Comparison of ENCODE assay signal across 7 mouse cellular contexts in genomic region chr6:113078031-113078721, GRCm38 (mm10). TPM values are rescaled to one million over a fixed set of nuclear protein-coding genes. Genes with fewer than 3 reads are reported as not detected.
DNase-seq lines count a peak whose midpoint lies in the region; ATAC-seq and TF ChIP-seq lines count a peak whose summit lies in the region.

No protein-coding gene starts in this region.

- no peaks in the 10 kb centered on the region for H3K9me3 ChIP-seq in MEL (replicated peaks; ENCODE audit: insufficient read depth, low read length)

- H3K4me3 ChIP-seq in MEL (ENCODE audit: control insufficient read depth in 1 of 2, insufficient read depth in 1 of 2, low read depth in 2 of 2, low read length in 2 of 2): peak overlapping the region; percentile 82 to 93
- H3K4me3 ChIP-seq in bone marrow, adult 2 months (replicated peaks; ENCODE audit: control insufficient read depth, low read depth, low read length): peak overlapping the region; percentile 94

- peak overlapping the region; percentile 97 for H3K9ac ChIP-seq in MEL (ENCODE audit: control insufficient read depth, low read depth, low read length, poor library complexity, severe bottlenecking)

- peaks cover 10 to 21% of the 10 kb centered on the region in 2 experiments for H3K4me1 ChIP-seq in MEL (ENCODE audit: control insufficient read depth in 1 of 2, insufficient read depth in 2 of 2, low read length in 2 of 2)
- H3K4me1 ChIP-seq in bone marrow, adult 2 months (ENCODE audit: control insufficient read depth, insufficient read depth, low read length): no peaks in the 10 kb centered on the region

- no peak for TF ChIP-seq CTCF in MEL (IDR thresholded peaks at IDR 0.05 in 2 of 3, conservative IDR thresholded peaks at IDR 0.05 in 1 of 3; ENCODE audit: control insufficient read depth in 1 of 3, insufficient read depth in 1 of 3, low read depth in 2 of 3, low read length in 3 of 3, poor library complexity in 1 of 3, severe bottlenecking in 1 of 3)
- no peak for TF ChIP-seq CTCF in bone marrow, adult 2 months (IDR thresholded peaks at IDR 0.05; ENCODE audit: control insufficient read depth, insufficient read depth, low read length)

- intact Hi-C loops in heart, postnatal 14 days (cut with DNase I): loop anchor here (5.0 kb wide), 1 partner anchor 34 kb away; no protein-coding TSS in a partner anchor

- TF ChIP-seq EP300 in MEL (IDR thresholded peaks at IDR 0.05; ENCODE audit: low read depth in 1 of 2, low read length in 2 of 2): no peak

- DNase-seq in MEL (ENCODE audit: low read depth, low spot score): peak; percentile 75
- peak; percentile 26 to 27 for DNase-seq in heart, postnatal 14 days
- peak; percentile 45 to 49 for DNase-seq in layer of hippocampus, postnatal 14 days (ENCODE audit: low spot score in 2 of 2)
- DNase-seq in lung, postnatal 14 days: peak; percentile 24
- peak; percentile 29 for DNase-seq in right cerebral cortex, postnatal 14 days

- under 1% methylated on average over 18 of the region's 18 CpGs for whole genome bisulfite sequencing in bone marrow, adult 2 months

- TF ChIP-seq RAD21 in MEL (IDR thresholded peaks at IDR 0.05; ENCODE audit: low read depth, low read length): no peak

- peak in 1 of 2 experiments; percentile 25; a peak in 2 of 4 replicates for TF ChIP-seq POLR2A in MEL (IDR thresholded peaks at IDR 0.05; ENCODE audit: control insufficient read depth in 1 of 2, insufficient read depth in 1 of 2, low read depth in 1 of 2, low read length in 2 of 2, poor library complexity in 1 of 2)
- TF ChIP-seq POLR2A in bone marrow, adult 2 months (IDR thresholded peaks at IDR 0.05; ENCODE audit: borderline replicate concordance, control insufficient read depth, low read depth, low read length): no peak

- peak overlapping the region; percentile 91 for H3K27ac ChIP-seq in MEL (ENCODE audit: control insufficient read depth, low read depth, low read length)
- peak overlapping the region; percentile 100 for H3K27ac ChIP-seq in bone marrow, adult 2 months (ENCODE audit: control insufficient read depth, insufficient read depth, low read depth, low read length, poor library complexity)

- peak; percentile 48 for ATAC-seq in erythroblast, adult 5-6 weeks (replicated peaks; ENCODE audit: low FRiP score, poor library complexity, severe bottlenecking)

- H3K79me2 ChIP-seq in MEL (ENCODE audit: control insufficient read depth, insufficient read depth, low read length, poor library complexity): peaks cover 76% of the 10 kb centered on the region

- peaks cover 6 to 39% of the 10 kb centered on the region in 2 experiments for H3K36me3 ChIP-seq in MEL (ENCODE audit: control insufficient read depth in 1 of 2, insufficient read depth in 2 of 2, low read length in 2 of 2)

- no peaks in the 10 kb centered on the region for H3K27me3 ChIP-seq in MEL (ENCODE audit: control insufficient read depth in 1 of 2, insufficient read depth in 2 of 2, low read length in 2 of 2)

TF ChIP-seq in MEL, 35 proteins besides CTCF, POLR2A, EP300 and RAD21:
- TF ChIP-seq TBP (IDR thresholded peaks at IDR 0.05; ENCODE audit: low read depth, low read length) (no peak), HCFC1 (IDR thresholded peaks at IDR 0.05; ENCODE audit: low read depth, low read length) (no peak), MYC (IDR thresholded peaks at IDR 0.05; ENCODE audit: low read depth, low read length) (0 out of 2 replicates have a peak, but pooled peaks have one; percentile 43), NRF1 (IDR thresholded peaks at IDR 0.05; ENCODE audit: insufficient read depth, low read depth, low read length, poor library complexity, severe bottlenecking) (no peak), ELF1 (IDR thresholded peaks at IDR 0.05; ENCODE audit: low read depth, low read length) (no peak), KAT2A (conservative IDR thresholded peaks at IDR 0.05; ENCODE audit: low read depth, low read length) (no peak), MAZ (IDR thresholded peaks at IDR 0.05; ENCODE audit: low read depth, low read length) (no peak), SMC3 (IDR thresholded peaks at IDR 0.05; ENCODE audit: low read depth, low read length) (no peak), POLR2AphosphoS2 (IDR thresholded peaks at IDR 0.05; ENCODE audit: low read length) (0 out of 2 replicates have a peak, but pooled peaks have one; percentile 26), CHD1 (IDR thresholded peaks at IDR 0.05; ENCODE audit: low read depth, low read length) (peak; percentile 75; the same call in 1 of the 2 replicates), SIN3A (IDR thresholded peaks at IDR 0.05; ENCODE audit: low read length) (peak; percentile 34; the same call in 1 of the 2 replicates)

RNA-seq across cellular contexts. Expression of gene Setd5, which starts 1.0 kb away (rescaled TPM):
- total RNA-seq in MEL (2012; rRNA removed): 43.5 and 50.4 TPM in 2 replicates
- polyA plus RNA-seq in MEL (2012; ENCODE audit: insufficient read depth in 1 of 2, insufficient read length in 2 of 2, low read depth in 1 of 2, low replicate concordance in 2 of 2, missing spikeins in 1 of 2): 100 to 1,000 TPM in 1 of 2 experiments, 10 to 100 TPM in 1; 80.2 to 185 TPM
- polyA plus RNA-seq in bone marrow, adult 2 months (2011; ENCODE audit: insufficient read depth, insufficient read length, low replicate concordance, missing spikeins): 25.6 and 45.1 TPM in 2 replicates
- total RNA-seq in erythroblast, adult 5-6 weeks (2015; ENCODE audit: low replicate concordance): 34.4 and 36.6 TPM in 2 replicates
- 29.4 TPM in 2 replicates for total RNA-seq in erythroblast, adult 5-6 weeks (2017; ENCODE audit: low replicate concordance)
- 10 to 100 TPM; 54.2 to 55.8 TPM for total RNA-seq in heart, postnatal 14 days (2021)
- total RNA-seq in layer of hippocampus, postnatal 14 days (2021): 100 to 1,000 TPM; 116 to 125 TPM

RNA-seq across cellular contexts. Expression of gene Thumpd3, which starts 32.2 kb away (rescaled TPM):
- total RNA-seq in MEL (2012; rRNA removed): 89.1 and 95.7 TPM in 2 replicates
- 100 to 1,000 TPM in 1 of 2 experiments, 10 to 100 TPM in 1; 74.8 to 158 TPM for polyA plus RNA-seq in MEL (2012; ENCODE audit: insufficient read depth in 1 of 2, insufficient read length in 2 of 2, low read depth in 1 of 2, low replicate concordance in 2 of 2, missing spikeins in 1 of 2)
- polyA plus RNA-seq in bone marrow, adult 2 months (2011; ENCODE audit: insufficient read depth, insufficient read length, low replicate concordance, missing spikeins): 28.8 and 34.7 TPM in 2 replicates
- 18.0 and 27.7 TPM in 2 replicates for total RNA-seq in erythroblast, adult 5-6 weeks (2015; ENCODE audit: low replicate concordance)
- total RNA-seq in erythroblast, adult 5-6 weeks (2017; ENCODE audit: low replicate concordance): 16.3 and 19.6 TPM in 2 replicates
- total RNA-seq in heart, postnatal 14 days (2021): 10 to 100 TPM; 17.8 to 18.1 TPM
- total RNA-seq in layer of hippocampus, postnatal 14 days (2021): 10 to 100 TPM; 31.5 to 33.1 TPM

Comparison
In these comparisons a context has a peak if more than half of its experiments do, and no peak if none do; other contexts are left out.
1. Peak in every context shown above with its lines: DNase-seq, ATAC-seq, H3K4me3 ChIP-seq and H3K27ac ChIP-seq.
2. DNase-seq: peak in every context shown above with its lines; median percentile 75 in MEL; 47 in layer of hippocampus, postnatal 14 days; 29 in right cerebral cortex, postnatal 14 days; 26 in heart, postnatal 14 days; 24 in lung, postnatal 14 days.